Mouse (Mus musculus): ENCODE measurements around the gene Xaf1. TPM values are rescaled to one million over a fixed set of nuclear protein-coding genes. Genes with fewer than 3 reads are reported as not detected.
"Not testable (repeated sequence)": the region's sequence is repeated elsewhere in the genome, so short reads cannot be mapped to it uniquely, and the experiment has no call there.

The Xaf1 gene
- polyA plus RNA-seq, 1 experiment from 2014 or later, result 5.5 TPM

DNA sequence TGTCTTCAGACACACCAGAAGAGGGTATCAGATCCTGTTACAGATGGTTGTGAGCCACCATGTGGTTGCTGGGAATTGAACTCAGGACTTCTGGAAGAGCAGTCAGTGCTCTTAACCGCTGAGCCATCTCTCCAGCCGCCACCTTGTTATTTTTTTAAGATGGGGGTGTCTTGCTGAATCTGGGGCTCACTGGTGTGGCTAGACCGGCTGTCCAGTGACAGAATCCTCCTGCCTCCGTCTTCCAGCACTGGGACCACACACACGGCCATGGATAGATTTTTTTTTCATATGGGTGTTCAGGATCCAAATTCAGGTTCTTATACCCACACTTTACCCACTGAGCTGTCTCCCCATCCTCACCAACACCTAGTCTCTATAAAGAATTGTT is 41.8 kb downstream of the Xaf1 start:
- not testable (repeated sequence) for H3K4me2 ChIP-seq (replicated peaks); H3K9me3 ChIP-seq (replicated peaks); H3K27me3 ChIP-seq; H3K27ac ChIP-seq (replicated peaks); H3K4me3 ChIP-seq (replicated peaks); H3K9ac ChIP-seq; H3K36me3 ChIP-seq; ATAC-seq (ENCODE audit: insufficient number of reproducible peaks, low FRiP score, low TSS enrichment, low read depth); H3K4me1 ChIP-seq
- 96% methylated on average over 5 of the region's 5 CpGs for WGBS

DNA sequence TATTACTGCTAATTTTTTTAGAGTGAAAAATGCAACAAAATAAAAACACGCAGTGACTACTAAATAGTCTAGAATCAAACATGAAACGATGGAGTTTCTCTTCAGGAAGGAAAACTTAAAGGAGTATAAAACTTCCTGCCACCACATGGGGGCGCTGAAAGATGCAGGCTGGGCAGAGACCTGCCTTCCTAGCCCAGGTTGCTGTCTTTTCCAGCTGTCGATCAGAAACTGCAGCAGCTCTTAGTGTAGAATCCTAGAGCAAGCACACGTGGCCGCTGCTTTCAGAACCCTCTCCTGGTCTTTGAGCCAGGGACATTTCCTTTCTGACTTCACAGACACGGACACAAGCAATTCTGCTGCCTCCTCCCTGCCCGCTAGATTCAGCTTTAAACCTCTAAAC is 42.5 kb downstream of the Xaf1 start:
- H3K4me2 ChIP-seq (replicated peaks), result no peak overlapping the region
- H3K27me3 ChIP-seq, result no peaks in the 10 kb centered on the region
- no peak overlapping the region for H3K4me3 ChIP-seq (replicated peaks)
- H3K9me3 ChIP-seq (replicated peaks), result no peaks in the 10 kb centered on the region
- ATAC-seq (ENCODE audit: insufficient number of reproducible peaks, low FRiP score, low TSS enrichment, low read depth), result no peak
- peaks cover 7% of the 10 kb centered on the region for H3K4me1 ChIP-seq
- WGBS, result 23% methylated on average over 8 of the region's 8 CpGs
- no peak overlapping the region for H3K9ac ChIP-seq
- no peak overlapping the region for H3K27ac ChIP-seq (replicated peaks)
- H3K36me3 ChIP-seq, result no peaks in the 10 kb centered on the region

GRCm38 (mm10) chr11:72344486-72344885 is 43.1 kb downstream of the Xaf1 start:
- Histone ChIP-seq H3K27ac (replicated peaks) (no peak overlapping the region), H3K4me1 (peaks cover 10% of the 10 kb centered on the region), H3K4me2 (replicated peaks) (no peak overlapping the region), H3K4me3 (replicated peaks) (no peak overlapping the region), H3K9me3 (replicated peaks) (no peaks in the 10 kb centered on the region), H3K27me3 (no peaks in the 10 kb centered on the region), H3K9ac (no peak overlapping the region), H3K36me3 (no peaks in the 10 kb centered on the region)
- WGBS, result 87% methylated on average over 11 of the region's 11 CpGs
- no peak for ATAC-seq (ENCODE audit: insufficient number of reproducible peaks, low FRiP score, low TSS enrichment, low read depth)

DNA sequence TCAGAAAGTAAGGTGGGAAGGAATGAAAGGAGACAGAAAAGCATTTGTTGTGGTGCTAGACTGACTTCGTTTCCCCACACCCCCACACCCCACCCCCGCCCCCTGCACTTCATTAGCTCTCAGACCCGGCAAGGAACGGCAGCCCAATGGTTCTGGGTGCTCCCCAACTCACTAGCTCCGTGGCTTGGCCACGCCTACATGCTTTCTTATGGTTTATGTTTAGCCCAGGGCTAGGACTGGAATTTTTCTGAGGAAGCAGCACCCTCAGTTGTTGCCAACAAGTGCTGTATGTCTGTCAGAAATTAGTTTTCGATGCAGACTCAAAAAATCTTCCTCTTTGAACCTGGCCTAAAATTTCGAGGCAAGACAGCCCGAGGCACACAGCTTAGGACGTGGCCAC is 47.1 kb downstream of the Xaf1 start:
- 27% methylated on average over 10 of the region's 10 CpGs for WGBS
- no peak for ATAC-seq (ENCODE audit: insufficient number of reproducible peaks, low FRiP score, low TSS enrichment, low read depth)
- Histone ChIP-seq H3K36me3 (no peaks in the 10 kb centered on the region), H3K4me1 (peaks cover 10% of the 10 kb centered on the region), H3K9me3 (replicated peaks) (no peaks in the 10 kb centered on the region), H3K4me3 (replicated peaks) (no peak overlapping the region), H3K4me2 (replicated peaks) (no peak overlapping the region), H3K9ac (no peak overlapping the region), H3K27me3 (no peaks in the 10 kb centered on the region), H3K27ac (replicated peaks) (no peak overlapping the region)

- Histone ChIP-seq H3K27ac (replicated peaks) (no peak overlapping the region), H3K9me3 (replicated peaks) (no peaks in the 10 kb centered on the region), H3K4me1 (peaks cover 10% of the 10 kb centered on the region), H3K4me3 (replicated peaks) (no peak overlapping the region), H3K27me3 (no peaks in the 10 kb centered on the region), H3K4me2 (replicated peaks) (no peak overlapping the region), H3K9ac (no peak overlapping the region), H3K36me3 (no peaks in the 10 kb centered on the region)
- WGBS, result 31% methylated on average over 8 of the region's 8 CpGs
- no peak for ATAC-seq (ENCODE audit: insufficient number of reproducible peaks, low FRiP score, low TSS enrichment, low read depth)
Observed at GRCm38 (mm10) chr11:72349016-72349415, 47.6 kb downstream of the Xaf1 start.

- Histone ChIP-seq H3K36me3 (no peaks in the 10 kb centered on the region), H3K9ac (no peak overlapping the region), H3K27me3 (no peaks in the 10 kb centered on the region), H3K4me2 (replicated peaks) (no peak overlapping the region), H3K4me1 (peaks cover 10% of the 10 kb centered on the region), H3K4me3 (replicated peaks) (no peak overlapping the region), H3K9me3 (replicated peaks) (no peaks in the 10 kb centered on the region), H3K27ac (replicated peaks) (no peak overlapping the region)
- 52% methylated on average over 4 of the region's 4 CpGs for WGBS
- ATAC-seq (ENCODE audit: insufficient number of reproducible peaks, low FRiP score, low TSS enrichment, low read depth), result no peak
Observed at GRCm38 (mm10) chr11:72349652-72350051, 48.2 kb downstream of the Xaf1 start.

GRCm38 (mm10) chr11:72352272-72352671 is 50.8 kb downstream of the Xaf1 start:
- Histone ChIP-seq H3K9ac (no peak overlapping the region), H3K36me3 (no peaks in the 10 kb centered on the region), H3K27ac (replicated peaks) (no peak overlapping the region), H3K27me3 (no peaks in the 10 kb centered on the region), H3K4me3 (replicated peaks) (no peak overlapping the region), H3K4me2 (replicated peaks) (no peak overlapping the region), H3K4me1 (peaks cover 16% of the 10 kb centered on the region), H3K9me3 (replicated peaks) (no peaks in the 10 kb centered on the region)
- 71% methylated on average over 1 of the region's 1 CpGs for WGBS
- ATAC-seq (ENCODE audit: insufficient number of reproducible peaks, low FRiP score, low TSS enrichment, low read depth), result no peak

- Histone ChIP-seq H3K4me3 (replicated peaks) (no peak overlapping the region), H3K36me3 (no peaks in the 10 kb centered on the region), H3K9me3 (replicated peaks) (no peaks in the 10 kb centered on the region), H3K4me2 (replicated peaks) (no peak overlapping the region), H3K27me3 (no peaks in the 10 kb centered on the region), H3K4me1 (peaks cover 16% of the 10 kb centered on the region), H3K27ac (replicated peaks) (no peak overlapping the region), H3K9ac (no peak overlapping the region)
- WGBS, result 75% methylated on average over 3 of the region's 3 CpGs
- ATAC-seq (ENCODE audit: insufficient number of reproducible peaks, low FRiP score, low TSS enrichment, low read depth), result no peak
Observed at GRCm38 (mm10) chr11:72353186-72353585, 51.8 kb downstream of the Xaf1 start.

GRCm38 (mm10) chr11:72354971-72355728 is 53.7 kb downstream of the Xaf1 start:
- ATAC-seq (ENCODE audit: insufficient number of reproducible peaks, low FRiP score, low TSS enrichment, low read depth), result 0 out of 2 replicates have a peak, but pooled peaks have one; percentile 30
- Histone ChIP-seq H3K36me3 (no peaks in the 10 kb centered on the region), H3K4me3 (replicated peaks) (0 out of 2 replicates have a peak overlapping the region, but pooled peaks have one; percentile 10), H3K4me2 (replicated peaks) (peak overlapping the region; percentile 48), H3K9me3 (replicated peaks) (no peaks in the 10 kb centered on the region), H3K27me3 (no peaks in the 10 kb centered on the region), H3K27ac (replicated peaks) (no peak overlapping the region), H3K4me1 (peaks cover 6% of the 10 kb centered on the region), H3K9ac (no peak overlapping the region)
- 14% methylated on average over 20 of the region's 20 CpGs for WGBS

- 6% methylated on average over 42 of the region's 42 CpGs for WGBS
Observed at GRCm38 (mm10) chr11:72361385-72362346, 60.2 kb downstream of the Xaf1 start.

GRCm38 (mm10) chr11:72362347-72362741 is 60.9 kb downstream of the Xaf1 start, which contains the start of gene Tekt1:
Gene Tekt1 (minus strand): TSS chr11:72362442.
- no peak for ATAC-seq (ENCODE audit: insufficient number of reproducible peaks, low FRiP score, low TSS enrichment, low read depth)
- Histone ChIP-seq H3K4me1 (peaks cover 15% of the 10 kb centered on the region), H3K36me3 (no peaks in the 10 kb centered on the region), H3K9ac (peak within 1 kb of the TSS; percentile 39), H3K27ac (replicated peaks) (no peak within 1 kb of the TSS), H3K4me2 (replicated peaks) (peak within 1 kb of the TSS; percentile 88), H3K27me3 (no peaks in the 10 kb centered on the region), H3K9me3 (replicated peaks) (no peaks in the 10 kb centered on the region), H3K4me3 (replicated peaks) (peak within 1 kb of the TSS; percentile 48)
- 30% methylated on average over 10 of the region's 10 CpGs for WGBS

More at GRCm38 (mm10) chr11:72361385-72362346, 60.2 kb downstream of the Xaf1 start:
- no peaks in the 10 kb centered on the region for H3K9me3 ChIP-seq (replicated peaks)
- ATAC-seq (ENCODE audit: insufficient number of reproducible peaks, low FRiP score, low TSS enrichment, low read depth), result no peak
- peaks cover 15% of the 10 kb centered on the region for H3K4me1 ChIP-seq
- H3K36me3 ChIP-seq, result no peaks in the 10 kb centered on the region
- H3K27me3 ChIP-seq, result no peaks in the 10 kb centered on the region
- H3K27ac ChIP-seq (replicated peaks), result no peak overlapping the region
- peak overlapping the region; percentile 48 for H3K4me3 ChIP-seq (replicated peaks)
- peak overlapping the region; percentile 39 for H3K9ac ChIP-seq
- peak overlapping the region; percentile 88 for H3K4me2 ChIP-seq (replicated peaks)

All from embryonic facial prominence, embryonic 15.5 days (tissue).